Mouse (Mus musculus): Measurements from ENCODE around the gene Epha2.

GRCm38 (mm10) chr4:141324771-141325191 is 23.7 kb downstream of the Epha2 start:
- TF ChIP-seq CTCF (IDR thresholded peaks at IDR 0.05; ENCODE audit: low read depth, low read length) (no peak), POLR2A (IDR thresholded peaks at IDR 0.05; ENCODE audit: borderline replicate concordance, low read depth, low read length) (no peak)
